Mouse (Mus musculus) liver, adult 2 months (tissue): ENCODE results near the gene Fbxo21. TPM values are rescaled to one million over a fixed set of nuclear protein-coding genes. Genes with fewer than 3 reads are reported as not detected.

Experiments used
- DNase-seq: peaks from one replicate; pipeline ENCODE4 v3.0.0-alpha.2; 2011; ENCODE audit warnings: low read depth, low spot score; ENCODE audit errors: extremely low read depth
- H3K27ac ChIP-seq: fragments of 200-500 bp; replicated peaks from 2 replicates; pipeline ENCODE4 v1.5.1; 2012; ENCODE audit warnings: low read depth, mild to moderate bottlenecking, control low read depth, inconsistent platforms, low read length; ENCODE audit not compliant: insufficient read depth
- H3K27me3 ChIP-seq: fragments of 200-500 bp; 2 replicates; pipeline ENCODE4 v1.6.1; 2012; ENCODE audit warnings: mild to moderate bottlenecking, moderate library complexity, low read length, inconsistent platforms; ENCODE audit not compliant: control insufficient read depth, insufficient read depth
- H3K36me3 ChIP-seq: fragments of 200-500 bp; 2 replicates; pipeline ENCODE4 v1.6.1; 2012; ENCODE audit warnings: low read length, inconsistent platforms; ENCODE audit not compliant: control insufficient read depth, insufficient read depth
- H3K4me1 ChIP-seq: fragments of 200-500 bp; 2 replicates; pipeline ENCODE4 v1.6.1; 2011; ENCODE audit warnings: low read length; ENCODE audit not compliant: control insufficient read depth, insufficient read depth
- H3K4me3 ChIP-seq: fragments of 200-500 bp; 2 replicates; pipeline ENCODE4 v1.5.1; 2011; ENCODE audit warnings: low read depth, mild to moderate bottlenecking, control low read depth, low read length, moderate library complexity; ENCODE audit not compliant: insufficient read depth
- H3K79me2 ChIP-seq: fragments of 200-500 bp; 2 replicates; pipeline ENCODE4 v1.6.1; 2012; ENCODE audit warnings: inconsistent platforms, mild to moderate bottlenecking, low read length, moderate library complexity; ENCODE audit not compliant: control insufficient read depth, insufficient read depth
- H3K9ac ChIP-seq: fragments of 200-500 bp; 2 replicates; pipeline ENCODE4 v1.6.1; 2012; ENCODE audit warnings: low read depth, mild to moderate bottlenecking, control low read depth, inconsistent platforms, low read length
- CTCF ChIP-seq: fragments of 200-500 bp; IDR thresholded peaks from 2 replicates; pipeline ENCODE4 v1.5.1; 2011; ENCODE audit warnings: low read depth, low read length, control low read depth
- POLR2A ChIP-seq: fragments of 200-500 bp; IDR thresholded peaks from 2 replicates; pipeline ENCODE4 v1.6.1; 2011; ENCODE audit warnings: low read length, control low read depth; ENCODE audit not compliant: insufficient read depth; ENCODE audit errors: extremely low read depth
- WGBS: fragments of 180-500 bp; shearing (Covaris S2); methylation state at CpG from one replicate; pipeline ENCODE4 v1.1.7; 2018; 5-methylcytosine and 5-hydroxymethylcytosine counted together
- polyA plus RNA-seq: library from polyadenylated mRNA; depleted of rRNA; stranded (reverse); fragments of >200 nt; gene quantifications from 2 replicates; pipeline ENCODE4 v1.2.3, GENCODE M21; 2012
- total RNA-seq: library from RNA; depleted of rRNA; stranded (reverse); fragments of >200 nt; gene quantifications from 2 replicates; pipeline ENCODE4 v1.2.3, GENCODE M21; 2014

Gene Fbxo21
- total and polyA plus RNA-seq, 2 experiments, result 55.8 to 79.0 TPM

DNA sequence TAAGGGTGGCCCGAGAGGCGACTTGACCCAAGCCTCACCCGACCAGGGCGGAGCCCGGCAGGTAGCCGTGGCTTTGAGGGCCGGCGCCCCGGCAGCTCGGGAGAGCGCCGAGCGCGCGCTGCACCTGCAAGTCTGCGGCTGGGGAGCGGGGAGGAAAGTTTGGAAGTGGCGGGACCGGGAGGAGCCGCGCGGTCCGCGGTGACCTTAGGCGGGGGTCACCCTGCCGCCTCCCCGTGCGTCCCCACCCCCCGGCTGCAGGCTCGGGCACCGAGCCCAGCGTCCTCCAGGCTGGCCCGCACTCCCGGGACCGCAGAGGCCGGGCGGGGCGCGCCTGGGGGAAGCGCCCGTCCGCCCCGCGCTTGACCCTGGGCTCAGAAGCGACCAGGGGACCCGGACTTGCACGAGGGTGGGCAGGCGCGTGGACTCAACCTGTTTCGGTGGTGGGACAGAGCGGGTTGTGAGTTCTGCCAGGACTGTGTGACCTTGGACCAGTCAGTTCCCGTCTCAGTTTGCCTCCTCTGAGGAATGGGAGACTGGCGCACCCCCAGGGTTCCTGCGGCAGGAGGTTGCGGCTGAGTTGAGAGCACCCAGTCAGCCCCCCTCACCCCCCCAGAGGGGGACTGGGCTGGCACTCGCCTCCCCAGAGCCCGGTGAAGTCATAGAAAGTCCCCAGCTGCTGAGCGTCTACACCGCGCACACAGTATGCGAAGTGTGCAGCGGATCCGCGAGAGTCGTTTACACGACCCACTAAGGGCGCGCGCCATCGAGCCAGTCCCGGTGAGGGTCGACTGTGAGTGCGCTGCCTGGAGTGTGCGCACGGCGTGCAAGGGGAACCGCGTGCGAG, 51.9 kb downstream of the Fbxo21 start:
- Histone ChIP-seq H3K27me3 (peaks cover 24% of the 10 kb centered on the region), H3K79me2 (no peaks in the 10 kb centered on the region), H3K4me3 (peak overlapping the region; percentile 30; the same call in 1 of the 2 replicates), H3K9ac (no peak overlapping the region), H3K27ac (no peak overlapping the region), H3K4me1 (peaks cover 4% of the 10 kb centered on the region; the same call in 1 of the 2 replicates), H3K36me3 (no peaks in the 10 kb centered on the region)
- 3% methylated on average over 75 of the region's 79 CpGs for WGBS
- DNase-seq, result no peak
- TF ChIP-seq POLR2A, result no peak

DNA sequence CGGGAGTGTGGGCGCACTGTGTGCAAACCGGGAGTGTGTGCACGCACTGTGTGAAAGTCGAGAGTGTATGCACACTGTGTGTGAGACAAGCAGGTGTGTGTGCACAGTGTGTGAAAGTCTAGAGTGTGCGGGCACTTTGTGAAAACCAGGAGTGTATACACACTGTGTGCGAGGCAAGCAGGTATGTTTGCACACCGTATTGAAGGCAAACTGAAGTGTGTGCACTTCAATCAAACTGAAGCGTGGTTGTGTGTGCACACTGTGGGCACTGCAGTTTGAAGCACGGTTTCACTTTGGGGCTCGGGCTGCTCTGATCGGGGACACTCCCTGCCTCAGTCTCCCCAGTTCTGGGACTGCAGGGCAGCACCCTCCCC, 52.5 kb downstream of the Fbxo21 start:
- 4% methylated on average over 12 of the region's 12 CpGs for WGBS
- peaks cover 4% of the 10 kb centered on the region; the same call in 1 of the 2 replicates for H3K4me1 ChIP-seq
- no peak overlapping the region for H3K9ac ChIP-seq
- H3K27me3 ChIP-seq, result peaks cover 24% of the 10 kb centered on the region
- TF ChIP-seq POLR2A (no peak), CTCF (no peak)
- no peak for DNase-seq
- no peak overlapping the region for H3K27ac ChIP-seq
- no peaks in the 10 kb centered on the region for H3K79me2 ChIP-seq
- peak overlapping the region; percentile 16; the same call in 1 of the 2 replicates for H3K4me3 ChIP-seq
- no peaks in the 10 kb centered on the region for H3K36me3 ChIP-seq

DNA sequence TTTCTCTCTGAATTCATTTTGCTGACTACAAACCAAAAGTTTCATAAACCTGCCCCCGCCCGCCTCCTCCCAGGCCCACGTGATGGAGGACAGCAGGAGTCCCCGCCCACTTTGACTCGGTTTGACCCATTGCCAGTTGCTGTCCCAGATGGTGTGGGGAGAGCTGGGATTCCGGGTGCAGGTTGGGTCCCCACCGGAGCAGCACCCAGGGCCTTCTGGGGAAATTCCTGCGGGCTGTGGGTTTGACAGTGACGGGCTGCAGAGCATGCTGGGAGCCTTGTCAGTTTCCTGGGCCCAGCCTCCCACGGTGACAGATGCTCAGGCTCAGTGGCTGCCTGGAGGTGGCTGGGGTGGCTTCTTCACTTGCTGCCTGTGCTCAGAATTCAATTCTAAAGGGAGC, 52.9 kb downstream of the Fbxo21 start:
- H3K36me3 ChIP-seq, result no peaks in the 10 kb centered on the region
- TF ChIP-seq CTCF, result no peak
- no peak for TF ChIP-seq POLR2A
- peaks cover 24% of the 10 kb centered on the region for H3K27me3 ChIP-seq
- H3K4me3 ChIP-seq, result peak overlapping the region; percentile 2; the same call in 1 of the 2 replicates
- no peak overlapping the region for H3K9ac ChIP-seq
- H3K27ac ChIP-seq, result no peak overlapping the region
- no peaks in the 10 kb centered on the region for H3K79me2 ChIP-seq
- 2% methylated on average over 10 of the region's 10 CpGs for WGBS
- DNase-seq, result no peak
- peaks cover 4% of the 10 kb centered on the region; the same call in 1 of the 2 replicates for H3K4me1 ChIP-seq

DNA sequence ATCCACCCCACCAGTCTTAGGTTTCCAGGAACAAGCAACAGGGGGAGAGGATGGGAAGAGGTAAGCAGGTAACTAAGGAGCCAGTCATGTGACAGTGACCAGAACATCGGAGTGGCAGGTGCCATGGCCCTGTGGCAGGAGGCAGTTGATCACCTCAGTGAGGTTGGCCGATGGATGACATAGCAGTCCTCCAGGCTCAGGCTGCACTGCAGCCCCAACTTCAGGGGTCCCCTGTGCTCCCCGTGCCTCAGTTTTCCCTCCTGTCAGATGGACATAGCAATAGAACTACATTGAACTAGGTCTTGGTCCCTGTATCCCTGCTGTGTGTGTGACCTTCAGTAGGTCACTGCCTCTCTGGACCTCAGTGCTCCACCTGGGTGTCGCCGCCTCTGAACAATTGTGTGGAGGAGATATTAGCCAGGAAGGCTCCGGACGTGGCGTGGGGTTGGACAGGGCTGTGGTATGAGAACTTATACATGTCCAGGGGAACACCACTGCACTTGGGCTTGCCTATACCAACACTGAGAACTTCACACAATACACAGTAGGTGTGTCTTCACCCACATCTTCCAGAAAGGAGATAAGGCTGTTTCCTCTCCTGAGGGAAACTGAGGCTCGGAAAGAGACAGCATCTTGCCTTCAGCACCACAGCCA, 53.6 kb downstream of the Fbxo21 start:
- Histone ChIP-seq H3K4me1 (peaks cover 4% of the 10 kb centered on the region; the same call in 1 of the 2 replicates), H3K36me3 (no peaks in the 10 kb centered on the region), H3K27ac (no peak overlapping the region), H3K9ac (no peak overlapping the region), H3K4me3 (no peak overlapping the region), H3K27me3 (peaks cover 24% of the 10 kb centered on the region), H3K79me2 (no peaks in the 10 kb centered on the region)
- TF ChIP-seq CTCF (no peak), POLR2A (no peak)
- WGBS, result 88% methylated on average over 9 of the region's 9 CpGs
- DNase-seq, result no peak

DNA sequence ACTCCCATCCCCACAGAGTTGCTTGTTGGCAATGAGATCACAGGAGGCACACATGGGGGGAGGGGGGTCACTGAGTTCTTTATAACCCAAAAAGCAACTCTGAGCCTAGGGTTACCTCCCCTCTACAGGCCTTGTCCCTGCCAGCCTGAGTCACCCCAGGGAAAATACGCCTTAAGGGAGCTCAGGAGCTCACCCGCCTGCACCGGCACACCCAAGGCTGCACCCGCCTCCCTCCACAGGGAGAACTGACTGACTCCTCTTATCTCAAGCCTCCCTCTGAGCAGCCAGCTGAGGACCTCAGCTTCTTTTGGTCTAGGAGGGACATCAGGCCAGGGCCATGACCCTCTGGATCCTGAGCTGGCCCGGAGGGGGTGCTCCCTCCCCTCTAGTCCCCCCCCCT, 54.5 kb downstream of the Fbxo21 start:
- Histone ChIP-seq H3K4me1 (peaks cover 4% of the 10 kb centered on the region; the same call in 1 of the 2 replicates), H3K27me3 (peaks cover 22% of the 10 kb centered on the region), H3K9ac (no peak overlapping the region), H3K36me3 (no peaks in the 10 kb centered on the region), H3K79me2 (no peaks in the 10 kb centered on the region), H3K4me3 (no peak overlapping the region), H3K27ac (no peak overlapping the region)
- DNase-seq, result no peak
- 66% methylated on average over 5 of the region's 5 CpGs for WGBS
- TF ChIP-seq CTCF, result no peak
- TF ChIP-seq POLR2A, result no peak

GRCm38 (mm10) chr5:118031508-118031907, 55.0 kb downstream of the Fbxo21 start:
- no peak overlapping the region for H3K9ac ChIP-seq
- H3K79me2 ChIP-seq, result no peaks in the 10 kb centered on the region
- TF ChIP-seq POLR2A (no peak), CTCF (no peak)
- no peak overlapping the region for H3K4me3 ChIP-seq
- H3K27ac ChIP-seq, result no peak overlapping the region
- DNase-seq, result no peak
- peaks cover 21% of the 10 kb centered on the region for H3K27me3 ChIP-seq
- 71% methylated on average over 4 of the region's 4 CpGs for WGBS
- H3K4me1 ChIP-seq, result peaks cover 4% of the 10 kb centered on the region; the same call in 1 of the 2 replicates
- no peaks in the 10 kb centered on the region for H3K36me3 ChIP-seq
